Mouse (Mus musculus) neural tube, embryonic 15.5 days (tissue): Measurements from ENCODE around the gene Gpsm2. TPM values are rescaled to one million over a fixed set of nuclear protein-coding genes. Genes with fewer than 3 reads are reported as not detected.
A peak's percentile ranks its signal among the peaks of the same experiment; 100 is the strongest.
"Not testable (repeated sequence)": the region's sequence is repeated elsewhere in the genome, so short reads cannot be mapped to it uniquely, and the experiment has no call there.

Experiments used
- ATAC-seq: fragments of 200-750 bp; cut with Nextera tagmentation; 2 replicates; pipeline ENCODE4 v1.8.0; 2017; ENCODE audit warnings: mild to moderate bottlenecking, moderate TSS enrichment, moderate library complexity; ENCODE audit not compliant: low FRiP score
- H3K27ac ChIP-seq: fragments of 300-500 bp; sonication (generic); replicated peaks from 2 replicates; pipeline ENCODE4 v1.5.1; 2015; ENCODE audit warnings: mild to moderate bottlenecking, inconsistent platforms
- H3K27me3 ChIP-seq: fragments of 300-500 bp; sonication (generic); replicated peaks from 2 replicates; pipeline ENCODE4 v1.6.1; 2015; ENCODE audit warnings: inconsistent platforms
- H3K36me3 ChIP-seq: fragments of 300-500 bp; sonication (generic); 2 replicates; pipeline ENCODE4 v1.6.1; 2015; ENCODE audit warnings: inconsistent platforms
- H3K4me1 ChIP-seq: fragments of 300-500 bp; sonication (generic); 2 replicates; pipeline ENCODE4 v1.6.1; 2015; ENCODE audit warnings: inconsistent platforms
- H3K4me2 ChIP-seq: fragments of 300-500 bp; sonication (generic); 2 replicates; pipeline ENCODE4 v1.6.1; 2015; ENCODE audit warnings: inconsistent platforms, mild to moderate bottlenecking, moderate library complexity
- H3K4me3 ChIP-seq: fragments of 300-500 bp; sonication (generic); replicated peaks from 2 replicates; pipeline ENCODE4 v1.5.1; 2015; ENCODE audit warnings: mild to moderate bottlenecking, inconsistent platforms
- H3K9ac ChIP-seq: fragments of 300-500 bp; sonication (generic); replicated peaks from 2 replicates; pipeline ENCODE4 v1.6.1; 2015; ENCODE audit warnings: mild to moderate bottlenecking, inconsistent platforms
- H3K9me3 ChIP-seq: fragments of 300-500 bp; sonication (generic); replicated peaks from 2 replicates; pipeline ENCODE4 v1.6.1; 2016; ENCODE audit warnings: inconsistent platforms
- WGBS: fragments of 180-500 bp; shearing (Covaris S2); methylation state at CpG from one replicate; pipeline ENCODE4 v1.1.7; 2015; ENCODE audit warnings: mixed read lengths; 5-methylcytosine and 5-hydroxymethylcytosine counted together
- polyA plus RNA-seq: library from polyadenylated mRNA; unstranded; fragments of >200 nt; fragmentation: Nextera tagmentation; extraction: Ambion mirVana; gene quantifications from 2 replicates; pipeline ENCODE4 v1.2.1, GENCODE M21; 2015

Gpsm2 gene
- polyA plus RNA-seq, 1 experiment from 2014 or later, result 17.5 TPM

DNA sequence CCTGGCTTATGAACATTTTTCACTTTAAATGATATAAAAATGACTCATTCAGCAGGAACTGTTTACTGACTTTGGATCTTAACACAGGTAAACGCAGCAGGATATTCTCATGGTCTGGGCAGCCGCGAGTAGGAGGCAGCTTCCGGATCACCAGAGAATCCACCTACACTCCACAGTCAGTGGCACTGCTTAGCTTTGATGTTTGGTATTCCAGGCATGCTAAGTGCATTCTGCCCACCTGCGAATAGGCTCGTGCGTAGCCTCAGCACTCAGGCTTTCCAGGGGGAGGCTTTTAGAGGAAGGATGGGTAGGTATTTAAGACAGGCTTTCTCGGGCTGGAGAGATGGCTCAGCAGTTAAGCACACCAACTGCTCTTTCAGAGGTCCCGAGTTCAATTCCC, 27.8 kb downstream of the Gpsm2 start:
- Histone ChIP-seq H3K9ac (no peak overlapping the region), H3K27me3 (no peaks in the 10 kb centered on the region), H3K9me3 (no peaks in the 10 kb centered on the region), H3K4me1 (no peaks in the 10 kb centered on the region), H3K4me2 (no peak overlapping the region), H3K4me3 (no peak overlapping the region), H3K27ac (no peak overlapping the region), H3K36me3 (peaks cover 17% of the 10 kb centered on the region; the same call in 1 of the 2 replicates)
- 94% methylated on average over 9 of the region's 9 CpGs for WGBS
- no peak for ATAC-seq

DNA sequence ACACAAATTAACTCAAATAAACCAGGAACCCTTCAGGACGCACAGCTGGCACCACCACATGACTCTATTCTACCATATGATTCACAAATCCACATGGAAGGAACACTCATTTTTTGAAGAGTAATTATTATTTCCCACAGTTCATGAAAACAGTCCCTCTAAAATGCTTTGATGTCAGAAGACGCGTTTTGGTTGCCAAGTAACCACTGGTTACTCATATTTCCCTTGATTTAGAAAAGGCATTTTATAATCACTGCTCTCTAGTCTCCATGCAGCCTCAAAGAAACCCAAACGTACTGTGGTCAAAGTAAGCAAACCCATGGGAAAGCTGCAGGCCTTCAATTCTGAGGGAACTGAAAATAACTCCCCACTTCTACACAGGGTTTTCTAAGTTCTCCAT, 32.1 kb downstream of the Gpsm2 start:
- no peaks in the 10 kb centered on the region for H3K9me3 ChIP-seq
- H3K27me3 ChIP-seq, result no peaks in the 10 kb centered on the region
- peaks cover 14% of the 10 kb centered on the region for H3K36me3 ChIP-seq
- H3K27ac ChIP-seq, result no peak overlapping the region
- no peak overlapping the region for H3K4me3 ChIP-seq
- H3K9ac ChIP-seq, result no peak overlapping the region
- H3K4me2 ChIP-seq, result no peak overlapping the region
- no peak for ATAC-seq
- 86% methylated on average over 4 of the region's 4 CpGs for WGBS
- no peaks in the 10 kb centered on the region for H3K4me1 ChIP-seq

DNA sequence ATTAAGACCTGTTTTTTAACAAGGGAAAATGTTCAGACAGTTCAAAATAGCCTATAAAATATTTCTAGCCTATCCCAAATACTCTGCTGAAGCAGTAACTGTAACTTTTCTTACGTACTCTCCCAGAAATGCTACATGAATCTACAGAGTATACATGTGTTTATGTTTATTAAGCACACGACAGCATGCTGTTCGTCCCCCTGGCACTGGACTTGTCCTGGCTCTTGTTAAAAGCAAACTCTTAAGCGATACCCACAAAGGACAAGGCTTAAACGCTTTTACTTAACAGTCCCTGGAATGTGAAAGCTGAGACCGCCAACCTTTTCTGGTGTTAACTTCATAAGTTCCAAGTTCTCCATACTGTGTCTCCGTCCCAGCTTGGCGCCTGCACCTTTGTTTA, 32.7 kb downstream of the Gpsm2 start:
- Histone ChIP-seq H3K4me3 (no peak overlapping the region), H3K9ac (no peak overlapping the region), H3K36me3 (peaks cover 14% of the 10 kb centered on the region), H3K4me1 (no peaks in the 10 kb centered on the region), H3K27me3 (no peaks in the 10 kb centered on the region), H3K27ac (no peak overlapping the region), H3K4me2 (no peak overlapping the region), H3K9me3 (no peaks in the 10 kb centered on the region)
- 82% methylated on average over 8 of the region's 8 CpGs for WGBS
- ATAC-seq, result no peak

DNA sequence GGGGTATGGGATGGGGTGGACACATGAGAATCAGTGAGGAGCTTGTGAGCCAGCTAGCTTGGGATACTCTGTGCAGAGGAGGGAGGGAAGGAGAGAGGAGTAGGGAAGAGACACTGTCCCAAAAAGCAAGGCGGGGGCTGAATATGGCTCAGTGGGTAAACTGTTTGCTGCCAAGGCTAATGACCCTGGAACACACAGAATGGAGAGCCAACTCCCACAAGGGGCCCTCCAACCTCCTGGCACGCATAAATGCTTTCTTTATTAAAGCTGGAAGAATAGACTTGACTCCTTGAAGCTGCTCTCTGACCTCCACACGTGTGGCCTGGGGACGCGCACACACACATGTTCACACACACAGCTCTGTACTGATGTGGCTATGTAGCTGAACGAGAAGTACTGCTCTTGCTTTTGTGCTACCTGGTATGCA, 33.1 kb downstream of the Gpsm2 start:
- H3K4me1 ChIP-seq, result no peaks in the 10 kb centered on the region
- no peak overlapping the region for H3K9ac ChIP-seq
- no peak overlapping the region for H3K4me2 ChIP-seq
- no peak overlapping the region for H3K27ac ChIP-seq
- no peak for ATAC-seq
- H3K36me3 ChIP-seq, result peaks cover 14% of the 10 kb centered on the region
- no peaks in the 10 kb centered on the region for H3K27me3 ChIP-seq
- H3K4me3 ChIP-seq, result no peak overlapping the region
- 60% methylated on average over 6 of the region's 6 CpGs for WGBS
- no peaks in the 10 kb centered on the region for H3K9me3 ChIP-seq

DNA sequence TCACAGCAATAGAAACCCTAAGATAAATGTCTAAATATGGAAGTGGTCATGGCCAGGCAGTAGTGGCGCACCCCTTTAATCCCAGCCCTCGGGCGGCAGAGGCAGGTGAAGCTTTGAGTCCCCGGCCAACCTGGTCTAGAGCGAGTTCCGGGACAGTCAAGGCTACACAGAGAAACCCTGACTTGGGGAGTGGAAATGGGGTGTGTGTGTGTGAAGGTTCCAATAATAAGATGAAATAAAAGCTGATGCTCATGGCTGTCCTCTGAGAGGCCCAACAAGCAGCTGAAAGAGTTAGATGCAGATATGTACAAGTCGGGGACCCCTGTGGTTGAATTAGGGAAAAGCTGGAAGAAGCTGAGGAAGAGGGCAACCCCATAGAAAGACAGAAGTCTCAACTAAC, 36.4 kb downstream of the Gpsm2 start:
- WGBS, result 97% methylated on average over 7 of the region's 7 CpGs
- no peak overlapping the region for H3K4me2 ChIP-seq
- no peak overlapping the region for H3K9ac ChIP-seq
- no peak overlapping the region for H3K27ac ChIP-seq
- H3K27me3 ChIP-seq, result no peaks in the 10 kb centered on the region
- H3K9me3 ChIP-seq, result no peaks in the 10 kb centered on the region
- ATAC-seq, result no peak
- no peak overlapping the region for H3K4me3 ChIP-seq
- H3K4me1 ChIP-seq, result no peaks in the 10 kb centered on the region
- peaks cover 32% of the 10 kb centered on the region for H3K36me3 ChIP-seq

DNA sequence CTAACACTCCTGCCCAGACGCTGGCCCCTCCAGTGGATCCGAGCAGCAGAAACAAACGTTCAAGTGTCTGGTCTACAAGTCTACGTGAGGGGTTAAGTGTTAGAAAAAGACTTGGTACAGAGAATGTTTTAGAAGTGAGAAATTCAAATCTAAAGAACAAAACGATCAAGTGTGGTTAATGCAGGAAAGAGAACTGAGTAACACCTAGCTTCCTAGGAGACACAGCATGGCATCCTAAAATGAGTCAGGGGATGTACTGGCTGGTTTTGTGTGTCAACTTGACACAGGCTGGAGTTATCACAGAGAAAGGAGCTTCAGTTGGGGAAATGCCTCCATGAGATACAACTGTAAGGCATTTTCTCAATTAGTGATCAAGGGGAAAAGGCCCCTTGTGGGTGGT, 38.5 kb downstream of the Gpsm2 start:
- ATAC-seq, H3K4me3 ChIP-seq, H3K4me2 ChIP-seq, H3K4me1 ChIP-seq, H3K9ac ChIP-seq, H3K27ac ChIP-seq, H3K9me3 ChIP-seq, H3K27me3 ChIP-seq: not testable (repeated sequence)
- peaks cover 48% of the 10 kb centered on the region for H3K36me3 ChIP-seq
- WGBS, result 94% methylated on average over 5 of the region's 5 CpGs

DNA sequence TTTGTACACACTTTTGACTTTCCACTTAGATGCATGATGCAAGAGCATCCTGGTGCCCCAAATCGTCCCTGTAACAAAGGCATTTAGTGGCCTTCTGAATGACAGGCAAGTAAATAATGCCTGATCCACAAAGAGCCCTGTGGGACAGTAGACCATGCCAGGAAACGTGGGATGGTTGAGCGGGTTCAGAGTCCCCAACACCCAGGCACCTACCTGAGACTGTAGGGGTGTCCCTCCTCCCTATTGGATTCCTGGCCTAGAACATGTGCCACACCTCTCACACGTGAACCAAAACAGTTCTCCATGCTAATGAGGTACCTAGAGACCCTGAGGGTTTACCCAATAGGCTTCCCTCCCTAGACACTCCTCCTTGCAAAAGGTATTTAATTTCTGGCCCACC, 41.1 kb downstream of the Gpsm2 start:
- Histone ChIP-seq H3K4me1 (no peaks in the 10 kb centered on the region), H3K4me3 (no peak overlapping the region), H3K27ac (no peak overlapping the region), H3K4me2 (no peak overlapping the region), H3K9ac (no peak overlapping the region), H3K36me3 (peaks cover 59% of the 10 kb centered on the region), H3K27me3 (no peaks in the 10 kb centered on the region), H3K9me3 (no peaks in the 10 kb centered on the region)
- WGBS, result 82% methylated on average over 4 of the region's 4 CpGs
- no peak for ATAC-seq

DNA sequence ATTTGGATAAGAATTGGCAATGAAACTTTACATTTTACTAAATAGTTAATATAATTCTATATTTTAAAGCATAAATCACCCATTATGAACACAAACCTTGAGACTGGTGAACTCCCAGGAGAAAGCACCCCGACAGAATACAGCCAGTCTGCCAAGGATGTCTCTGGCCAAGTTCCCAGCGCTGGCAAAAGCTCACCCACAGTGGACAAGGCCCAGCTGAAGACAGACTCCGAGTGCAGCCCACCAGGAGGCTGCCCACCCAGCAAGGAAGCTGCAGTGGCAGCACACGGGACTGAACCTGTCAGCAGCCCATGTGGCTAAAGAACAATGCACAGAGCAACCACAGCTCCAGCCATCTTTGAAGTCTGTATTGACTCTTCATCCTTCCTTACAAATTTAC, 45.5 kb downstream of the Gpsm2 start:
- ATAC-seq, result no peak
- WGBS, result 69% methylated on average over 4 of the region's 4 CpGs
- no peak overlapping the region for H3K9ac ChIP-seq
- no peak overlapping the region for H3K4me3 ChIP-seq
- H3K4me2 ChIP-seq, result no peak overlapping the region
- no peaks in the 10 kb centered on the region for H3K9me3 ChIP-seq
- H3K27ac ChIP-seq, result no peak overlapping the region
- H3K27me3 ChIP-seq, result no peaks in the 10 kb centered on the region
- peaks cover 70% of the 10 kb centered on the region for H3K36me3 ChIP-seq
- no peaks in the 10 kb centered on the region for H3K4me1 ChIP-seq

DNA sequence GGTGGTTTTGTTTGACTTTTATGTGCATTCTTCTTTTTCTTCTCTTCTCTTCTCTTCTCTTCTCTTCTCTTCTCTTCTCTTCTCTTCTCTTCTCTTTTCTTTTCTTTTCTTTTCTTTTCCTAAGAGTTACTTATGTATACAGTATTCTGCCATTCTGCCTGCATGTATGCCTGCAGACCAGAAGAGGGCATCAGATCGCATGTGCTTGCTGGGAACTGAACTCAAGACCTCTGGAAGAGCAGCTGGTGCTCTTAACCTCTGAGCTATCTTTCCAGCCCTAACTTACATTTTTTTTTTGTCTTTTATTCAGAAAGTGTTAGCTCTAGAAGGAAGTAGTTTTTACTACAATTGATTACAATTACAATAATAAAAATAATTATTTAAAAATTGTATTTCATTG, 61.2 kb downstream of the Gpsm2 start:
- Histone ChIP-seq H3K9ac (no peak overlapping the region), H3K4me1 (no peaks in the 10 kb centered on the region), H3K27me3 (no peaks in the 10 kb centered on the region), H3K27ac (no peak overlapping the region), H3K4me2 (no peak overlapping the region), H3K9me3 (no peaks in the 10 kb centered on the region), H3K36me3 (peaks cover 34% of the 10 kb centered on the region), H3K4me3 (no peak overlapping the region)
- 82% methylated on average over 1 of the region's 1 CpGs for WGBS
- no peak for ATAC-seq

DNA sequence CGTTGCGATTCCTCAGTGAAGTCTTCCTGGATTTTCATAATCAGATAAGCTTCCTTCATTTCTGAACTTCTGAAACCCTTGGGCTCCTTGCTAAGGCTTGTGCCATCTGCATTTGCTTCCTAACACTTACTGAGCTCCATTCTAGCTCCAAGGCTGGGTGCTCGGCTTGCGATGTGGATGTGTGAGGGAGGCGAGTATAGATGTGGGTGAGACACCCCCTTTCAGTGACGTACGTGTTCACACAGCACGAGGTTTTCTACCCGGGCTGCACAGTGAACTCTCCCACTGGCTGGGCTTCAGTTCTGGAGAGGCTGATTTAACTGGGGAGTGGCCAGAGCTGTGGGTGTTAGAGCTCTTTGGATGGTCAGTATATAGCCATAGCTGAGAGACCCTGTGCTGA, 63.5 kb downstream of the Gpsm2 start:
- Histone ChIP-seq H3K36me3 (peaks cover 20% of the 10 kb centered on the region), H3K27ac (no peak overlapping the region), H3K4me3 (no peak overlapping the region), H3K9ac (no peak overlapping the region), H3K27me3 (no peaks in the 10 kb centered on the region), H3K9me3 (no peaks in the 10 kb centered on the region), H3K4me1 (peaks cover 14% of the 10 kb centered on the region), H3K4me2 (no peak overlapping the region)
- WGBS, result 96% methylated on average over 9 of the region's 9 CpGs
- no peak for ATAC-seq

DNA sequence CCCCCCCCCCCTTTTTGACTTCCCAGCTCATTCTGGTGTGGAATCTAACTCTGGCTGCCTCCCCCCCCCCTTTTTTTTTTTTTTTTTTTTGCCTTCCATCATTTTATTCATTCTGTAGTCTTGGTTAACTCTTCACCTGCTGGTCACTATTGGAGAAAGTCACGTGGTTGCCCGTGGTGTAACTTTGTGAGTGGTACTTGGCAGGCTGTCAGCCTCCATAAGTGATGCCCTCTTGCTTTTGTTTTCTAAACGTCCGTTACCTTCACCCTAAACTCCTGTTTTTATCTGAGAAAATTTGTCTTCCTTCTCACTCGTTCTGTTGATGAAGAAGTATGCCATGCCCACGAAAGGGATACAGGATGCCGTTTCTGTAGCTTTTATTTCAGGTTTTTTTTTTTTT, 66.6 kb downstream of the Gpsm2 start:
- no peak overlapping the region for H3K4me3 ChIP-seq
- ATAC-seq, result no peak
- H3K27me3 ChIP-seq, result no peaks in the 10 kb centered on the region
- WGBS, result 65% methylated on average over 7 of the region's 7 CpGs
- H3K9ac ChIP-seq, result no peak overlapping the region
- no peak overlapping the region for H3K27ac ChIP-seq
- H3K36me3 ChIP-seq, result no peaks in the 10 kb centered on the region
- no peak overlapping the region for H3K4me2 ChIP-seq
- no peaks in the 10 kb centered on the region for H3K9me3 ChIP-seq
- H3K4me1 ChIP-seq, result peaks cover 14% of the 10 kb centered on the region

DNA sequence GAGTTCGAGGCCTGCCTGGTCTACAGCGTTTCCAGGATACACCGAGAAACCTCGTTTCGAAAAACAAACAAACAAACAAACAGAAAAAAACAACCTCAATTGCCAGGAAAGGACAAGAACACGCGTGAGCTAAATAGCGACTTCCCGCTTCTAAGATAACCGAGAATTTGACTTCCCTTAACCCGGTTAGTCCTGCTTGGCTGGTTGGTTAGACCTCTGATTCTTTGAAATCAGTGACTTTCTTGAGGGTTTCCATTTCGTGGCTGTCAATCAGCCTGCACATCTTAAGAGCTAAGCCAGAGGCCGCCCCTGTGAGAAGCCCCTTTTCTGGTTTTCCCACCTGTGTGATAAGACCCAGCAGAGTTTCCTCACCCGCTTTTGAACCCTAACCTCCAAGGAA, 67.5 kb downstream of the Gpsm2 start:
- H3K9ac ChIP-seq, result peak overlapping the region; percentile 84
- H3K27me3 ChIP-seq, result no peaks in the 10 kb centered on the region
- H3K4me1 ChIP-seq, result peaks cover 14% of the 10 kb centered on the region
- WGBS, result 36% methylated on average over 14 of the region's 14 CpGs
- H3K27ac ChIP-seq, result peak overlapping the region; percentile 92; the same call in 1 of the 2 replicates
- no peaks in the 10 kb centered on the region for H3K9me3 ChIP-seq
- no peak for ATAC-seq
- H3K4me2 ChIP-seq, result peak overlapping the region; percentile 61
- H3K36me3 ChIP-seq, result no peaks in the 10 kb centered on the region
- H3K4me3 ChIP-seq, result peak overlapping the region; percentile 90
